Mouse (Mus musculus): ENCODE measurements at regions not wholly inside any gene's neighbourhood (a gene's known extent, or its start where the extent isn't known, plus 50 kb on each side); places are given as distances from the start of the nearest gene placed in this dataset.

DNA sequence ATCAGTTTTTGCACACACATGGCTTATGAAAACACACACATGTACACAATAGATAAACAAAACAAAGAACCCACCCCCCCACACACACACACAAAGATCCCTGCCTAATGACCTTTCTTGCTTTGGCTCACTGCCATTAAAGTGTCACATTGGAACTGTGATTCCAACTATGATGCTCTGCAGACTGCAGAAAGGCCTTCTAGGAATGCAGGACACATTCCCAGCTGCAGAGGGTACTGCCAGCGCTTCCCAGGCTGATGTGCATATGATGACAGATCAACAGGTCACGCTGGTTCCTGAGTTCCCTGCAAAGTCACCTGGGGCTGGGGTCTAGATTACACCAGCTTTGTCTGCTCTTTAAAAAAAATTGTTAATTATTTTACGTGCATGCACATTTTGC lies 68.1 kb upstream of the Ppm1j start:
- DNase-seq (ENCODE audit: low spot score): no peak
- no peaks in the 10 kb centered on the region for H3K36me3 ChIP-seq
- peaks cover 12% of the 10 kb centered on the region for H3K4me1 ChIP-seq (replicated peaks)
- no peak overlapping the region for H3K27ac ChIP-seq
- 75% methylated on average over 3 of the region's 3 CpGs for WGBS
- no peaks in the 10 kb centered on the region for H3K9me3 ChIP-seq
- no peak overlapping the region for H3K4me3 ChIP-seq
- no peaks in the 10 kb centered on the region for H3K27me3 ChIP-seq (ENCODE audit: insufficient read depth, poor library complexity, severe bottlenecking)

DNA sequence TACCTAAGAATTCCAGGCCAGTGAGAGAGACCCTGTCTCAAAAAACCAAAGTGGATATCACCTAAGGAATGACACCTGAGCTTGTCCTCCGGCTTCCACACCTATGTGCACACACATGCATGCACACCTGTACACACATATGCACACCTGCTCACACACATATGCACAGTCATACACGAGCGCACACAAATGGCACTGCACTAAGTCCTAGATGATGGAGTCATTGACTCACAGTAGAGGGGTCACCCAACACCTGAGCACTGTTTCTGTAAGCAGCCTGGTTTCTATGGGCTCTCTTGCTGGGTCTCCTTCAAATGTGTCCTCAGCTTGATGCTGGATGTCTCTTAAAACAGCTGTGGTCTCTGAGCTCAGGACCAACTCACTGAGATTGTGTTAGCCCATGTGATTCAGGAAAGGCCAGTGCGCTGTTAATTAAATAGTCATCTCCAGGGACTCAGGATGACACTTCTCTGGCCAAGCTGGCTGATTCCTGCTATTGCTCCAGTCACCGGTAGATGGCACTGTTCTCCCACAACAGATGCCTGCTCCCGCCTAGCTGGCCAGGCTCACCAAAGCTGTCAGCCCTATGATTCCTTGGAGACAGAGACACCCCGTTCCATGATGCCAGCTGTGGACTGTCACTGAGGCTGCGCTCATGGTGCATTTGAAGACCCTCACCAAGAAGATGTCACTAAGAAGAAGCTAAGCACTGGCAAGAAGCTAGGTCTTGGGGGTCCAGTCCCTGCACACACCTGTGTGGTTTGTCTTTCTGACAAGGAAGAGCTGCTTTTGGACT lies 66.8 kb upstream of the Ppm1j start:
- H3K4me3 ChIP-seq: peak overlapping the region; percentile 29
- H3K36me3 ChIP-seq: no peaks in the 10 kb centered on the region
- H3K27me3 ChIP-seq (ENCODE audit: insufficient read depth, poor library complexity, severe bottlenecking): no peaks in the 10 kb centered on the region
- H3K27ac ChIP-seq: no peak overlapping the region
- peak; percentile 82 for DNase-seq (ENCODE audit: low spot score)
- H3K4me1 ChIP-seq (replicated peaks): peaks cover 12% of the 10 kb centered on the region
- 24% methylated on average over 8 of the region's 8 CpGs for WGBS
- H3K9me3 ChIP-seq: no peaks in the 10 kb centered on the region

DNA sequence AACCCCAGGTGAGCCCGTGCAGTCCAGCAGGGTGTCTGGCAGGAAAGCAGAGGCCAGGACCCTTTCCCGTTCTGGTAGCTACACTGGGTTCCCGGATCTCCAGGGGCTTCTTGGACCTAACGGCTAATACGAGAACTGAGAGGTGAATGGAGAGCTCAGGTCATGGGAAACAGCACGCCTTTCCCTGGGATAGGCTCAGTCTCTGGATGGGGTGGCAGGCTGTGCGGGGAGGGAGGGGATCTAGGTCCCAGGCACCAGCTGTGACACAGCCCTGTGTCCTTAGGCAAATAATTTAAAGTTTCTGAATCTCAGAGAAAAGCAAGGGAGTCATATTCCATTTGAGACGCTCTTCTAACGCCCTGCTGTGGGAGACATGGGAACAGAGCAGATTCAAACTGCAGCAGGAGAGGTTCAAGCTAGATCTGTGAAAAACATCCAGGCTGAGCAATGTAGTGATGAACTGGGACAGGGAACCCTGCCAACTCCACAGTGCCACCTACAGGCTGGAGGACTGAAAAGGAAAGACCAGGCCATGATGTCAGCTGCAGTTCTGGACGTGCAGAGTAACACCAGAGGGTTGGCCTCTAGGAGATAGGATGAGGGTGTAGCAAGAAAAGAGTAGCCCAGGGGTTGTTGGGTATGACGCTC lies 66.1 kb upstream of the Ppm1j start:
- Histone ChIP-seq H3K27ac (no peak overlapping the region), H3K4me3 (peak overlapping the region; percentile 29)
- 52% methylated on average over 11 of the region's 11 CpGs for WGBS

More for the DNA sequence above, 66.1 kb upstream of the Ppm1j start:
- Histone ChIP-seq H3K27me3 (ENCODE audit: insufficient read depth, poor library complexity, severe bottlenecking) (no peaks in the 10 kb centered on the region), H3K36me3 (no peaks in the 10 kb centered on the region), H3K4me1 (replicated peaks) (peaks cover 12% of the 10 kb centered on the region), H3K9me3 (no peaks in the 10 kb centered on the region)
- peak; percentile 72 for DNase-seq (ENCODE audit: low spot score)

All from hindbrain, embryonic 10.5 days (tissue).